Mouse (Mus musculus) MEL (cell line): Measurements from ENCODE around the gene Zfp981. TPM values are rescaled to one million over a fixed set of nuclear protein-coding genes. Genes with fewer than 3 reads are reported as not detected.
"Not testable (repeated sequence)": the region's sequence is repeated elsewhere in the genome, so short reads cannot be mapped to it uniquely, and the experiment has no call there.

Experiments
- DNase-seq: peaks from one replicate; pipeline ENCODE4 v3.0.0; 2011; ENCODE audit warnings: low read depth, low spot score
- H3K27ac ChIP-seq: 2 replicates; pipeline ENCODE4 v1.5.1; 2012; ENCODE audit warnings: low read depth, mild to moderate bottlenecking, control low read depth, low read length, moderate library complexity; ENCODE audit not compliant: control insufficient read depth
- H3K27me3 ChIP-seq, 2 experiments: fragments of 150-350 bp in 1 of 2; sonication (generic) in 1 of 2; 2 replicates each; pipeline ENCODE4 v1.6.1; 2012; ENCODE audit warnings: low read length in 2 of 2, mild to moderate bottlenecking in 2 of 2, improper control_type of control experiment in 1 of 2, moderate library complexity in 1 of 2; ENCODE audit not compliant: insufficient read depth in 2 of 2, control insufficient read depth in 1 of 2
- H3K36me3 ChIP-seq, 2 experiments: 2 replicates each; pipeline ENCODE4 v1.6.1; 2012 to 2014; ENCODE audit warnings: low read length in 2 of 2, improper control_type of control experiment in 1 of 2, inconsistent platforms in 1 of 2, mild to moderate bottlenecking in 1 of 2; ENCODE audit not compliant: insufficient read depth in 2 of 2, control insufficient read depth in 1 of 2
- H3K4me1 ChIP-seq, 2 experiments: fragments of 150-350 bp in 1 of 2; sonication (generic) in 1 of 2; 2 replicates each; pipeline ENCODE4 v1.6.1; 2012; ENCODE audit warnings: low read length in 2 of 2, improper control_type of control experiment in 1 of 2, mild to moderate bottlenecking in 1 of 2; ENCODE audit not compliant: insufficient read depth in 2 of 2, control insufficient read depth in 1 of 2
- H3K4me3 ChIP-seq, 2 experiments: fragments of 150-350 bp in 1 of 2; sonication (generic) in 1 of 2; 2 replicates each; pipeline ENCODE4 v1.5.1; 2012; ENCODE audit warnings: low read depth in 2 of 2, low read length in 2 of 2, mild to moderate bottlenecking in 2 of 2, moderate library complexity in 2 of 2, control low read depth in 1 of 2, improper control_type of control experiment in 1 of 2; ENCODE audit not compliant: control insufficient read depth in 1 of 2, insufficient read depth in 1 of 2
- H3K79me2 ChIP-seq: 2 replicates; pipeline ENCODE4 v1.6.1; 2012; ENCODE audit warnings: mild to moderate bottlenecking, low read length, moderate library complexity; ENCODE audit not compliant: control insufficient read depth, poor library complexity, insufficient read depth
- H3K9ac ChIP-seq: 2 replicates; pipeline ENCODE4 v1.6.1; 2012; ENCODE audit warnings: low read depth, mild to moderate bottlenecking, control low read depth, low read length, moderate library complexity; ENCODE audit not compliant: control insufficient read depth, poor library complexity, severe bottlenecking
- H3K9me3 ChIP-seq: fragments of 150-350 bp; sonication (generic); replicated peaks from 2 replicates; pipeline ENCODE4 v1.6.1; 2012; ENCODE audit warnings: mild to moderate bottlenecking, low read length, improper control_type of control experiment, moderate library complexity; ENCODE audit not compliant: insufficient read depth
- CHD1 ChIP-seq: IDR thresholded peaks from 2 replicates; pipeline ENCODE4 v1.6.1; 2012; ENCODE audit warnings: low read depth, mild to moderate bottlenecking, inconsistent platforms, low read length, improper control_type of control experiment
- CHD2 ChIP-seq: IDR thresholded peaks from 2 replicates; pipeline ENCODE4 v1.6.1; 2011; ENCODE audit warnings: low read length, improper control_type of control experiment
- ELF1 ChIP-seq: IDR thresholded peaks from 2 replicates; pipeline ENCODE4 v1.6.1; 2014; ENCODE audit warnings: low read depth, mild to moderate bottlenecking, inconsistent platforms, low read length, improper control_type of control experiment, moderate library complexity
- ETS1 ChIP-seq: IDR thresholded peaks from 2 replicates; pipeline ENCODE4 v1.6.1; 2012; ENCODE audit warnings: low read depth, mild to moderate bottlenecking, inconsistent platforms, low read length, improper control_type of control experiment, moderate library complexity
- GABPA ChIP-seq: IDR thresholded peaks from 2 replicates; pipeline ENCODE4 v1.6.1; 2012; ENCODE audit warnings: low read depth, mild to moderate bottlenecking, inconsistent platforms, low read length, improper control_type of control experiment, moderate library complexity
- KAT2A ChIP-seq: conservative IDR thresholded peaks from 2 replicates; pipeline ENCODE4 v1.6.1; 2012; ENCODE audit warnings: low read depth, low read length, improper control_type of control experiment, inconsistent platforms
- MYC ChIP-seq: IDR thresholded peaks from 2 replicates; pipeline ENCODE4 v1.6.1; 2011; ENCODE audit warnings: low read depth, mild to moderate bottlenecking, low read length, improper control_type of control experiment, moderate library complexity
- NRF1 ChIP-seq: IDR thresholded peaks from 2 replicates; pipeline ENCODE4 v1.6.1; 2014; ENCODE audit warnings: low read depth, mild to moderate bottlenecking, inconsistent platforms, low read length, improper control_type of control experiment, moderate library complexity; ENCODE audit not compliant: poor library complexity, insufficient read depth, severe bottlenecking
- TCF12 ChIP-seq: IDR thresholded peaks from 2 replicates; pipeline ENCODE4 v1.6.1; 2014; ENCODE audit warnings: low read depth, mild to moderate bottlenecking, inconsistent platforms, low read length, improper control_type of control experiment, moderate library complexity
- USF1 ChIP-seq: IDR thresholded peaks from 2 replicates; pipeline ENCODE4 v1.6.1; 2014; ENCODE audit warnings: low read depth, mild to moderate bottlenecking, inconsistent platforms, low read length, improper control_type of control experiment, moderate library complexity
- ZC3H11A ChIP-seq: IDR thresholded peaks from 2 replicates; pipeline ENCODE4 v1.6.1; 2012; ENCODE audit warnings: low read depth, mild to moderate bottlenecking, inconsistent platforms, low read length, improper control_type of control experiment
- ZKSCAN1 ChIP-seq: IDR thresholded peaks from 2 replicates; pipeline ENCODE4 v1.6.1; 2012; ENCODE audit warnings: low read depth, mild to moderate bottlenecking, inconsistent platforms, low read length, improper control_type of control experiment, moderate library complexity
- polyA plus RNA-seq, 2 experiments: library from polyadenylated mRNA; stranded (reverse) in 1 of 2; unstranded in 1 of 2; fragments of >175 nt in 1 of 2; fragments of >200 nt in 1 of 2; gene quantifications; 2 replicates each; pipeline versions ENCODE4 v1.2.1 to v1.2.4; 2012; ENCODE audit warnings: low replicate concordance in 2 of 2, low read depth in 1 of 2; ENCODE audit not compliant: insufficient read length in 2 of 2, insufficient read depth in 1 of 2, missing spikeins in 1 of 2
- total RNA-seq: library from RNA; depleted of rRNA; stranded (reverse); fragments of 300-350 nt; gene quantifications from 2 replicates; pipeline ENCODE4 v1.2.3, GENCODE M21; 2012

Gene Zfp981
- total and polyA plus RNA-seq, 3 experiments: 0.46 to 2.9 TPM; not detected in 1

GRCm38 (mm10) chr4:146494980-146495379 is 6.8 kb upstream of the Zfp981 start:
- Histone ChIP-seq H3K27ac (no peak overlapping the region), H3K9me3 (no peaks in the 10 kb centered on the region), H3K9ac (no peak overlapping the region), H3K4me3 (no peak overlapping the region), H3K79me2 (no peaks in the 10 kb centered on the region), H3K36me3 (no peaks in the 10 kb centered on the region), H3K4me1 (no peaks in the 10 kb centered on the region), H3K27me3 (no peaks in the 10 kb centered on the region)
- DNase-seq: no peak
- TF ChIP-seq MYC: no peak
- no peak for TF ChIP-seq NRF1
- TF ChIP-seq ELF1: no peak
- no peak for TF ChIP-seq CHD1
- no peak for TF ChIP-seq ZC3H11A
- no peak for TF ChIP-seq KAT2A
- no peak for TF ChIP-seq GABPA
- no peak for TF ChIP-seq CHD2
- TF ChIP-seq TCF12: no peak
- TF ChIP-seq ETS1: no peak
- no peak for TF ChIP-seq ZKSCAN1
- TF ChIP-seq USF1: no peak

- not testable (repeated sequence) for H3K9ac ChIP-seq, H3K79me2 ChIP-seq, H3K36me3 ChIP-seq, H3K27ac ChIP-seq, H3K4me1 ChIP-seq, H3K9me3 ChIP-seq, H3K4me3 ChIP-seq, DNase-seq, H3K27me3 ChIP-seq
These were observed 4.0 kb upstream of the Zfp981 start for GRCm38 (mm10) chr4:146497695-146498275.

- not testable (repeated sequence) for H3K9ac ChIP-seq, H3K27ac ChIP-seq, H3K9me3 ChIP-seq, H3K27me3 ChIP-seq, H3K36me3 ChIP-seq, H3K4me3 ChIP-seq, DNase-seq, H3K79me2 ChIP-seq, H3K4me1 ChIP-seq
These were observed 7.2 kb downstream of the Zfp981 start for GRCm38 (mm10) chr4:146509029-146509428.

GRCm38 (mm10) chr4:146511871-146512270 is 10.0 kb downstream of the Zfp981 start:
- H3K9me3 ChIP-seq, H3K9ac ChIP-seq, H3K27me3 ChIP-seq, DNase-seq, H3K36me3 ChIP-seq, H3K4me3 ChIP-seq, H3K4me1 ChIP-seq, H3K27ac ChIP-seq, H3K79me2 ChIP-seq: not testable (repeated sequence)
